Mouse (Mus musculus): Measurements from ENCODE around the gene Rer1.

Gene Rer1

DNA sequence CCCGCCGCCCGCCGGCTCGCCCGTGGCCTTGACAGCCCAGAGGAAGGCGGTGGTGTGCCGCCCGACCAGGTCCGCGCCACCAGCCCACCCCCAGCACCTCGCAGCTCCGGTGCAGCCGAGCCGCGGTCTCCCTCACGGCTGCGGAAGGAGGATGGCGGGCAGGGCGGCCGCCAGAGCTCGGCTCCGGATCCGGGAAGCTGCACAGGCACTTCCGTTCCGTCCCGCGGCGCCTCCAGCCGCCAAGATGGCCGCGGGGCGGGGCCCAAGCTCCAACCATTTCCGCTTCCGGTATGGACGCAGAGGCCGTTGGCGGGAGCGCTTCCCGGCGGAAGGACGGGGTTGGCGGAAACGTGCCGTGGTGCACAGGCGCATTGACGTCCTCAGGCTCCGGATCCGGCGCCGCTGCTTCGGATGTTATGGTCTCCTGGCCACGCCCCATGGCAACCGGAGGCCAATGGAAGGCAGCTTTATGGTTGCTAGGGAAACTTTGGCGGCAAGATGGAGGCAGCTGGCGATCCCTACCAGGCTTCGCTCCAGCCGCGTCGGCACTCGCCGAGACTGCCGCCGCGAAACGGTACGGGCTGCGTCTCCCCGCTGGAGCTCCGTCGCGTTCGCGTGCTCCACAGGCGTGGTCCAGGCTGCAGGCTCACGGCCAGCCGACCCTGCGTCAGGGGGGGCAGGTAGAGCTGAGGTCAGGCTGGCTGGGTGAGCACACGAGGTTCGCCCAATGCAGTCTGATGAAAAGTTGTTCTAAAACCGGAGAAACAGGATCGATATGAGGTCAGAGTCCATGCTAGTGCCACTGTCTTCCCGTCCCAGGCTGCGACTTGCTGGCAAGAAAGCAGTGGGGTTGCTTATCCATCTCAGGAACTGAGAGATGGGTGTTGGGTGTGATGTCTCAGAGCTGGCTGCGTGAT lies at the start of gene Rer1, which contains the start of gene Morn1:
Rer1 (minus strand) TSS at position 275 of the 917 bp plus-strand sequence.
Morn1 (plus strand) TSS at position 470 of the 917 bp plus-strand sequence.
- peak; percentile 100 for DNase-seq (ENCODE audit: low read depth)

DNA sequence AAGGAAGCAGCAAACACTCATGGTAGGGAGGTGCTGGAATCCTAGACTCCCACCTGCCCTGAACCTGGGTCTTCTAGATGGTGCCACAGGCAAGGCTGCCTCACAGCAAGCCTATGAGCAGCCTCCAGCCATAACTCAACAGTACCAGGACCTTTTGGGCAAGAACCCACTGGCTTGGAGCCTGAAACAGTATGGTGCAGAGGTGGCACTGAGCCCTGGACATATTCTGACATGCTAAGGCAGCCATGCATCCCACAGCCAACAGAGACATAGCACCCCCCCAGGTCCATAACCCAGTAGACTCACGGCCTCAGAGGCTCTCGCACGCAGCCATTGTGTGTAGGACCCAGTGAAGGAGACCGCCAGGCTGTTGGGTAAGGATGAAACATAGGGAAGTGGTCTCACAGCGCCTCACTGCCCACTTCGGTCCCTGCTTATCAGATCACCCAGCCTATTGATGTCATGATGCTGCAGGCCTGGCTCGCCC lies 48.5 kb upstream of the Rer1 start:
- no peak for DNase-seq (ENCODE audit: low read depth)

GRCm38 (mm10) chr4:155133658-155134417 lies 47.7 kb upstream of the Rer1 start:
- no peak for DNase-seq (ENCODE audit: low read depth)

GRCm38 (mm10) chr4:155133188-155133587 lies 47.0 kb upstream of the Rer1 start:
- no peak for DNase-seq (ENCODE audit: low read depth)

- DNase-seq (ENCODE audit: low read depth), result no peak
Measured at GRCm38 (mm10) chr4:155130616-155131015, 44.4 kb upstream of the Rer1 start.

DNA sequence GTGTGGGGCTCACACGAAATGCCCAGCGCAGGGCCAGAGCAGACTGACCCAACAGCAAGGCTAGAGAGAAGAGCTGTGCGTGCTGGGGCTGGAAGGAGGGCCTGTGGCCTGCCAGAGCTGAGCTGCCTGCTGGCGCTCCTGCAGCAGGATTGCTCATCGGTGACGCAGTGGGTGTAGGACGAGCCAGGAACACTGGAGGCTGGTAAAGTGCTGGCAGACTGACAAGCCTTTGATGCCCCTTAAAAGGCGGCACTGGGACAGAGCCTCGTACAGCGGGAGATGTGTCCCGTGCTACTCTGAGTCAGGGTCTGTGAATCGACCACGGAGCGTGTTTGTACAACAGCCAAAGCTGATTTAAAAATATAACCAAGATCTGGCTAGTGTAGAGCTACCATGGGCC lies 43.8 kb upstream of the Rer1 start:
- DNase-seq (ENCODE audit: low read depth), result peak; percentile 37

DNA sequence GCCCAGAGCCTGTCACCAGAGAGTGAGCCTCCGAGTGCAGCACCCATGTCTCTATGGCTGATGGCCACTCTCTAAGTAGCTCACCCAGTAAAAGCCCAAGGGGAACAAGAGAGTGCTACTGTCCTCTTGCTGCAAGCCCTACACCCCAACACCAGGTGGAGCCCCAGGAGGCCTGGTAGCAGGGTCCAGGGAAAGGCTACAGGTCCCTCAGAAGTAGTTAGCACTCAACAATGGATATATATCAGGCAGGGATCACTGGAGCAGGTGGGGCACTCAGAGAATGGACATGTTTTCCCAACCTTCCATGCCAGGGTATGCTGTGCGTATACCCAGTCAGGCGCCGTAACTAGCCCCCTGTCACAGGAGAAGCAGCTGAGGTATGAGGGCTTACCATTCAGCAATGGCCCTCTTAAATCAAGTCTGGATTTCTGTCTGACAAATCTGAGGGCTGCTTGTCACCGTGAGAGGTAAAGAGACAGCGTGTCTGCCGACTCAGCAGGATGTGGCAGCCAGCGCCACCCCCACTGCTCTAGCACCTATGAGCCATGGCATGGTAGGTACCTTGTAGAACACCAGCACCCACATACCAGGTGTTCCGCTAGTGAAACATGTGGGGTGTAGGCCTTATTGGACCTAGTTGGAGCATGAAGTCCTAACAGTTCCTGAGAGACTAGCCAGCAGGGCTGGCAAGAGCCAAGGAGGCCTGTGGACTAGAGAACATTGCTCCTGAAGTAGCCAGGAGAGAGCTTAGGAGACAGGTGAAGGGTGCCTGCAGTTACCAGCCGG lies 43.1 kb upstream of the Rer1 start:
- peak; percentile 77 for DNase-seq (ENCODE audit: low read depth)

DNA sequence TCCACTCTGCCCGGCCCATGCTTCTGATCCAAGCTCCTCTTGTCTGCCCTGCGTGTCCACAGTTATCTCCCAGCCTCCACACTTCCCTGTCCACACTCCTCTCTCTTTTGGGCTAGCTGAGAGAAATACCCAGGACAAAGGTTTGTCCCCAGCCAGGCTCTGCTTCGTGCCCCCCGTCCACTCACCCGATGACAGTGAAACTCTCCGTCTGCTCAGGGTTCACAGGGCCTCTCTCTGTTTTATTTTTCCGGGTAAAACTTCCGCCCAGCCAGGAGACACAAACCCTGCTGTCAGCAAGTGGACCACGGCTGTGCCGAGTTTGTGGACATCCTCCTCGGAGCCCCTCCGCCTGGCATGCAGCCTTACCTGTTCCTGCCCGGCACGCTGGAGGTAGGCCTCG lies 42.2 kb upstream of the Rer1 start:
- DNase-seq (ENCODE audit: low read depth), result no peak

DNA sequence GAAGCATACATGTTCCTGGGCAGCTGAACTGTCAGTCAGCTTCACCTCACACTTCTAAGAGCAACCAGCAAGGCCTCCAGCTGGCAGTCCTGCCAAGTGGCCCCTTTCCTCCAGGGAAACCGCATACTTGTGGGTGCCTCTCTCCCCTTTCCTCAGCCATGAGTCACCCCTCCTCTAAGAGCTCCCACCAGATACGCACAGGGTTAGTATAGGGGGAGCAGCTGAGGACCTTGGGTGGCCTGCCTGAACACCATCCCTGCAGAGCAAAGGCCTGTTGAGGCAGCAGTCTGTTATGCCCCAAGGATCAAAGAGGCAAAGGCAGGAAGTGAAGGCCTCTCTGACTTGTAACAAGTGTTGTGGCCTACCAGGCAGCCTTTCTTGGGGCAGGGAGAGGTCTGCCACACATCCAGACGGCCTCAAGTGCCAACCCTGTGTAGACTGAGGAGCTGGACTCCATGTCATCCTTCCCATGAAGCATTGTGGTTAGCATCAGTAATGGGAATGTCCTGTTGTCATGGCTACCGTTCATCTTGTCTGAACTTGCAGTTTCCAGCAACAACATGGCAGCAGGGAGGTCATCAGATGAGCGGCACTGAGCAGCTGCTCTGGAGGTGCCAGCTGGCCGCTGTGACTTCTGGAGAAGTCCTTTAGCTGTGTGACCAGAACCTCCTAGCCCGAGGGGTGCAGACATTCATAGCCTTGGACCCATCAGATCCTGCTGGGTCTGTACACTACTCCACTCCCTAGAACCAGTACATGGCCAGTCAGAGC lies 40.6 kb upstream of the Rer1 start:
- peak; percentile 79 for DNase-seq (ENCODE audit: low read depth)

- DNase-seq (ENCODE audit: low read depth), result no peak
Measured at GRCm38 (mm10) chr4:155126194-155126593, 40.0 kb upstream of the Rer1 start.

DNA sequence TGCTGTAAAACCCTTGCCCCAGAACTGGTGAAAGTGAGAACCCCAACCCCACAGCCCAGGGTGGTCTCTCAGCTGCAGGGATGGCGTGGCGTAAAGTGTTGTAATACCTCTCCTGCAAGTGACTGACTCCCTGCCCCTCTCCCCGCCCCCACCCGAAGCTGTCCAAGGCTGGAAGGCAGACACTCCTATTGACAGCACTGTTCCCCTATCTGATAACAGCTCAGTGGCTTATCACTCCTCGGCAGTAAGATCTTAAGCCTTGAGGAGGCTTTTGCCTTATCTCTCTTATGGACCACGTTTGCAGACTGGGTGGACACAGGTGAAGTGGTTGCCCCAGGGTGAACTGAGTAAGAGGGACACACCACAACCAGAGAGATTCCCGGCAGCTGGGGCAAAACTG lies 39.1 kb upstream of the Rer1 start:
- no peak for DNase-seq (ENCODE audit: low read depth)

DNA sequence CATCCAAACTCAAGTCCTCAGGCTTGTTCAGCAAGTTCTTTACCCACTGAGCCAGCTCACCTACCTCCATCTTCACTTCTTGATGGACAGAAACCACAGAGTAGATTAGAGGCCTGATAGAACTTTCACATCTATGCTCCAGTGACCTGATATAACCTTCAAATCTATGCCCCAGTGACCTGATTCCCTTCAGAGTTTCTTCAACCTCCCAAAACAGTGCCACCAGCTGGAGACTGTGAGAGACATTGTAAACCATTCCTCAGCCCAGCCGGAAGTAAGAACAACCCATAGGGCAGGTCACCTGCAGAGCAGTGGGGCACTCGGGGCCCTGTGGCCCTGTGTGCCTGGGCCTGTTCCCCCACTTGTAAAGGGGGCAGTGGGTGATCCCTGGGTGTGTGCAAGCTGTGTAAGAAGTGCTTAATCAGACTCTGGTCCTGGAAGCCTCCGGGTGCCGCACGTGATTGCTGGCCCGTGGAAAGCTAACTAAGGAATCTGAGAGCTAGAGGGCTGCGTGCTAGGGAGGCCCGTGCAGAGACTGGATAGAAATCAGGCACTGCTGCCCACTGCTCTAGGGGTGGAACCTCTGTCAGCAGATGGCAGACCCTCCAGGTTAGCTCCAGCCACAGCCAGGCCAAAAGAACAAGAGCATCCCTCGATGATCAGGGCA lies 37.8 kb upstream of the Rer1 start:
- no peak for DNase-seq (ENCODE audit: low read depth)

- no peak for DNase-seq (ENCODE audit: low read depth)
Measured at GRCm38 (mm10) chr4:155122444-155123040, 36.4 kb upstream of the Rer1 start.

DNA sequence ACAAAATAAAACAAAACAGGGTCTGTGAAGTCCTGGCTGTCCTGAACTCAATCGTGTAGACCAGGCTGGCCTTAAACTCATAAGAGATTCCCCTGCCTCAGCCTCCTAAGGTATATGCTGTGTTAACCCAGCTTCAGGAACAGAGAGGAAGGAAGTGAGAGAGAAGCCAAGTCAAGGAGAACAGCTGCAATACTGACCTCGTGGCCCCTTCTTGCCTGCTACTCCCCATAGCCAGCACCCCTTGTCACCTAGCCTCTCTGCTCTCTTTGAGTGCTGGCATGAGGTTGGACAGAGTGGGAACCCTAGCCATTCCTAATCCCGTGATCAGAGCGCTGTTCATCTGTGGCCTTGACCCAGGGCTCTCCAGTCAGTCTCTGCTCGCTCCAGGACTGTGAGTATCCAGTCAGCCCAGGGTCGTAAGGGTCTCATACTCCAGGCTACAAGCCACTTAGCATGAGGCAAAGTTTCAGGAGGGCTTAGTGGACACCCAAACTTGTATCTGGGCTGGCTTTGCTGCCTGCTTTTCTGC lies 35.8 kb upstream of the Rer1 start:
- no peak for DNase-seq (ENCODE audit: low read depth)

DNA sequence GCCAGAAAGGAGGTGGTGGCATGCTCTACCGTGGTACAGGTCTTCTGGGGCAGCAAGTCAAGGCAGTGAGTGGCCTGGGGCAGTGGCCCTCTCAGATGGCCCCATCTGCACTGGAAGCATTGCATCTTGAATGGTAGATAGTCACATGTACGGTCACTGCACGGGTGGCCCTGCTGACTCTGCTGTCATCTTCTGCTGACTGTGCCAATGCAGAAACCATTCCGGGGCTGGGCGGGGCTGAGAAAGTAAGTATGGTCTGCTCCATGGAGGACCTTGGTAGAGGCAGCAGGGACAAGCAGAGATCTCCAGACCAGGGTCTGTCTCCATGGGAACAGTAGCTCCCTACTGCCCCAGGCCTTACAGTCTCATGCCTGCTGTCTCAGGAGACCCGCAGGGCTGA lies 35.0 kb upstream of the Rer1 start:
- no peak for DNase-seq (ENCODE audit: low read depth)

DNA sequence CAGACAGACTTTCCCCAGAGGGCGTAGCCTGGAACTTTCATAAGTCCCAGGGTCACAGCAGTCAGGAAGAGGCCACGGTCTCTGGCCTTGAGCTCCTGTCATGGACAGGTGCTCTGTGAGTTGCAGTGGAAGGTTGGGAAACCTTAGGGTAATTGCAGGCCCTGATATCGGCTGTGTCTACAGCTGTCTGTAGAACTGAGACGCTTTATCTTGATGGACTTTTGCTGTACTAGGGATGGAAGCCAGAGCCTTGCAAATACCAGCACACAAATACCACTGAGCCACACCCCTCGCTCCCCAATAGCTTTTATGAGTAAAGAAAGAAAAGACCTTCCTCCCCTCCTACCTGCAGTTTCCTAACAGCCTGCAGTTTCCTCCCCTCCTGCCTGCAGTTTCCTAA lies 34.4 kb upstream of the Rer1 start:
- no peak for DNase-seq (ENCODE audit: low read depth)

DNA sequence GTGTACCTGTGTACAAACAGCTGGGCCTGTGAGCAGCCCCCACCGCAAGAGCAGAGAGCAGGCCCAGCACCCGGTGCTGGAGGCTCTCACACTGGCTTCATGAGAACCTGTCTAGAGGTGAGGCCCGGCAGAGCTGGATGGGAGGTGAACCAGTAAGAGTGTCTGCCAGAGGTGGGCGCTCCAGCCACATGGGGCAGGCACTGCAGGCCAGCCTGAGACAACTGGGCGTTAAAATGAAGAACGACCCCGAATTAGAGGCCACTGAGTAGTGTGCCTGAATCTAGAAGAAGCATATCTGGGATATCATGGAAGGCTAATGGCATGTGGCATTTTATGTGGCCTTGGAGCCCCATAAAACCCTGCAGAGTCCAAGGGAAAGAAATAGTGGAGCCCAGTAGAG lies 33.9 kb upstream of the Rer1 start:
- DNase-seq (ENCODE audit: low read depth), result no peak

DNA sequence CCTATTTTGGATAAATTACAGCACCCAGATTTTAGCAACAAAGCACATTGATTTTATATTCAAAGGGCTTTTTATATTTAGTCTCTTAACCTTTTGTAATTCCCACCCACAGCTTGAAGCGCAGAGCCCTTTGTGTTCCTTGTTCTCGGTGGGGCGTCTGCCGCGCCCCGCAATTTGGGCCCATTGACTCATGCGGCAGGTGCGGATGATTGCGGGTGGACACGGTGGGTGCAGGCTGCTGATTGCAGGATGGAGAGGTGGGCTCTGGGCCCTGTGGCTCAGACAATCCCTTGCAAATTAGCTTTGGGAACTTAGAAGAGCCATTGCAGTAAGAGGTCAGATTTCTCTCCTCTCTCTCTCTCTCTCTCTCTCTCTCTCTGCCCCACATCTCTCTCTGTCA lies 32.1 kb upstream of the Rer1 start:
- no peak for DNase-seq (ENCODE audit: low read depth)

GRCm38 (mm10) chr4:155117396-155117978 lies 31.3 kb upstream of the Rer1 start:
- no peak for DNase-seq (ENCODE audit: low read depth)

DNA sequence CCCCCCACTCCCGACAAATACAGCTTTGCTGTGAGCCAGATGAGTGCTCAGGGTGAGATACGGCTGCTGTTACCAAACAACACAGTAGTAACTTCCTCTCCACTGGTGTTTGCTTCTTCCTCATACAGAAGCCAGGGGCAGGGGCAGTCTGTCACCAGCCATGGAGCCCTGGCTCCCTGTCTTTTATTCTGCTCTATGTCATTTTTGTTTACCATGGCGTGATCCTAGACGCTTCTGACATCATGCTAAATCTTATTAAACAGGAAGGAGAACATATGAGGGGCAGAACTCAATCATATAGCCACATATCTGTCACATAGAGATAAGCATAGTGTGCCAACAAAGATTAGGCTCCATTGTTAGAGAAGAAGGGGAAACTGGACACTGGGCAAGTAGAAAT lies 30.4 kb upstream of the Rer1 start:
- no peak for DNase-seq (ENCODE audit: low read depth)

Data from naive thymus-derived CD4-positive, alpha-beta T cell, adult 2 months (primary cell).